Mouse (Mus musculus) hindbrain, embryonic 11.5 days (tissue): ENCODE measurements around the gene Actr1b. TPM values are rescaled to one million over a fixed set of nuclear protein-coding genes. Genes with fewer than 3 reads are reported as not detected.
"Not testable (repeated sequence)": the region's sequence is repeated elsewhere in the genome, so short reads cannot be mapped to it uniquely, and the experiment has no call there.

Source experiments
- ATAC-seq: fragments of 200-750 bp; cut with Nextera tagmentation; 2 replicates; pipeline ENCODE4 v1.8.0; 2017; ENCODE audit warnings: mild to moderate bottlenecking, moderate TSS enrichment, moderate library complexity; ENCODE audit not compliant: low FRiP score
- DNase-seq: peaks from one replicate; pipeline ENCODE4 v3.0.0-alpha.2; 2015; ENCODE audit warnings: low spot score
- H3K27ac ChIP-seq: fragments of 300-500 bp; sonication (generic); 2 replicates; pipeline ENCODE4 v1.5.1; 2014; ENCODE audit warnings: mild to moderate bottlenecking, low read depth, low read length
- H3K27me3 ChIP-seq: fragments of 300-500 bp; sonication (generic); 2 replicates; pipeline ENCODE4 v1.6.1; 2014; ENCODE audit warnings: mild to moderate bottlenecking, low read length, moderate library complexity, mixed read lengths; ENCODE audit not compliant: control insufficient read depth, insufficient read depth
- H3K36me3 ChIP-seq: fragments of 300-500 bp; sonication (generic); 2 replicates; pipeline ENCODE4 v1.6.1; 2014; ENCODE audit warnings: mild to moderate bottlenecking, low read length, moderate library complexity, mixed read lengths; ENCODE audit not compliant: control insufficient read depth, insufficient read depth
- H3K4me1 ChIP-seq: fragments of 300-500 bp; sonication (generic); replicated peaks from 2 replicates; pipeline ENCODE4 v1.6.1; 2014; ENCODE audit warnings: low read length, mixed read lengths; ENCODE audit not compliant: control insufficient read depth, insufficient read depth
- H3K4me2 ChIP-seq: fragments of 300-500 bp; sonication (generic); replicated peaks from 2 replicates; pipeline ENCODE4 v1.6.1; 2014; ENCODE audit warnings: mild to moderate bottlenecking, low read depth, low read length
- H3K4me3 ChIP-seq: fragments of 300-500 bp; sonication (generic); 2 replicates; pipeline ENCODE4 v1.5.1; 2014; ENCODE audit warnings: low read depth, low read length
- H3K9ac ChIP-seq: fragments of 300-500 bp; sonication (generic); 2 replicates; pipeline ENCODE4 v1.6.1; 2014; ENCODE audit warnings: low read depth, low read length
- H3K9me3 ChIP-seq: fragments of 300-500 bp; sonication (generic); 2 replicates; pipeline ENCODE4 v1.6.1; 2016; ENCODE audit warnings: low read length; ENCODE audit not compliant: control insufficient read depth
- WGBS: fragments of 180-500 bp; shearing (Covaris S2); extraction: QIAGEN DNeasy Blood & Tissue Kit; methylation state at CpG from one replicate; pipeline ENCODE4 v1.1.7; 2014; 5-methylcytosine and 5-hydroxymethylcytosine counted together
- polyA plus RNA-seq: library from polyadenylated mRNA; unstranded; fragments of >200 nt; fragmentation: Nextera tagmentation; extraction: Ambion mirVana; gene quantifications from 2 replicates; pipeline ENCODE4 v1.2.1, GENCODE M21; 2014

Gene Actr1b
- polyA plus RNA-seq, 1 experiment from 2014 or later = 84.9 TPM

DNA sequence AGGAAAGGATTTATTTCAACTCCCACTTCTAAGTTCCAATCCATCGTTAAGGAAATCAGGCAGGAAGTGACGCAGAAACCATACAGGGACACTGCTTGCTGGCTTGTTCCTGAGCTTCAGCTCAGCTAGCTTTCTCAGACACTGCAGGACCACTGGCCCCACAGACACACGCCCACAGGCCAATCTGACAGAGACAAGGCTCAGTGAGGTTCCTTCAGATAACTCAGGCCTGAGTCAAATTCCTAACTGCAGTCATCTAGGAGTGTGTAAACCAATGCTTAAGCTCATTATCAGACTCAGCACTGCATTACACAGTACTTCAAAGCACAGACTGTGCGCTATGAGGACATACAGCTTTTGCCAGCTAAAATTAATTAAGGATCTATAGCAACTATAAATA is 44.0 kb downstream of the Actr1b start:
- Histone ChIP-seq H3K9me3 (no peaks in the 10 kb centered on the region), H3K9ac (no peak overlapping the region), H3K4me1 (no peaks in the 10 kb centered on the region), H3K27ac (no peak overlapping the region), H3K4me2 (no peak overlapping the region), H3K4me3 (no peak overlapping the region), H3K27me3 (no peaks in the 10 kb centered on the region), H3K36me3 (no peaks in the 10 kb centered on the region)
- WGBS = 80% methylated on average over 4 of the region's 4 CpGs
- ATAC-seq (no peak), DNase-seq (no peak)

GRCm38 (mm10) chr1:36668007-36668406 is 46.2 kb downstream of the Actr1b start:
- H3K27ac ChIP-seq, ATAC-seq, H3K9me3 ChIP-seq, H3K4me2 ChIP-seq, H3K4me1 ChIP-seq, DNase-seq, H3K4me3 ChIP-seq, H3K27me3 ChIP-seq, H3K9ac ChIP-seq, H3K36me3 ChIP-seq: not testable (repeated sequence)
- WGBS = 71% methylated on average over 4 of the region's 4 CpGs

GRCm38 (mm10) chr1:36665934-36666333 is 48.3 kb downstream of the Actr1b start:
- H3K27me3 ChIP-seq = no peaks in the 10 kb centered on the region
- ATAC-seq (no peak), DNase-seq (no peak)
- H3K4me1 ChIP-seq = no peaks in the 10 kb centered on the region
- no peaks in the 10 kb centered on the region for H3K36me3 ChIP-seq
- H3K9me3 ChIP-seq = no peaks in the 10 kb centered on the region
- 72% methylated on average over 4 of the region's 4 CpGs for WGBS
- no peak overlapping the region for H3K4me2 ChIP-seq
- no peak overlapping the region for H3K9ac ChIP-seq
- H3K27ac ChIP-seq = no peak overlapping the region
- H3K4me3 ChIP-seq = no peak overlapping the region

DNA sequence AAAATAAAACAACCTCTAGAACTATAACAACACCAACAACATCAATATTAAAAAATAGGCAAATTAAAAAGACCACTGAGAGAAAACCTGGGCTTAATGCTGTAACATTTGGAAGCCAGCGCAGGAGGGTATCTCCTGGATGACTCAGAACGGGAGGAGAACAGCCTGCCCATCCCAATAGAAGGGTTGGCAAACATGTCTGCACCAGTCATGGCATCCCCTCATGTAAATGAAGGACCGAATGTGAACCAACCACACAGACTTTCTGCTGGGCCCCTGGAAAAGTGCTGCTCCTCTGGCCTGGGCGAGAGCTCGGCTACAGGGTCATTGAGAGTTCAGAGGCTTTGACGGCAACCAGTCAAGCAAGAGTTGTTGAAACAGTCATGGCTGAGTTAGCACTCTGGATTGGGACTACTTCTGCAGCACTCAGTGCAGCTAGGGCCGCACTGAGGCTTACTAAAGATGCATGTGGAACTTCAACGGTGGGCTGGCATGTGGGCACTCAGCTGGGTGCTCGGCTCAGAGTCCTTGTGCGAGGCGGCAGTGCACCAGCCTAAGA is 49.0 kb downstream of the Actr1b start:
- Histone ChIP-seq H3K9ac (no peak overlapping the region), H3K27me3 (no peaks in the 10 kb centered on the region), H3K4me1 (no peaks in the 10 kb centered on the region), H3K4me3 (no peak overlapping the region), H3K27ac (no peak overlapping the region), H3K4me2 (no peak overlapping the region), H3K9me3 (no peaks in the 10 kb centered on the region), H3K36me3 (no peaks in the 10 kb centered on the region)
- ATAC-seq (no peak), DNase-seq (no peak)
- WGBS = 47% methylated on average over 11 of the region's 11 CpGs

- Histone ChIP-seq H3K27ac (no peak overlapping the region), H3K27me3 (no peaks in the 10 kb centered on the region), H3K4me2 (no peak overlapping the region), H3K9me3 (no peaks in the 10 kb centered on the region), H3K4me1 (no peaks in the 10 kb centered on the region), H3K4me3 (no peak overlapping the region), H3K36me3 (no peaks in the 10 kb centered on the region), H3K9ac (no peak overlapping the region)
- DNase-seq (no peak), ATAC-seq (no peak)
- 84% methylated on average over 4 of the region's 4 CpGs for WGBS
Measured at GRCm38 (mm10) chr1:36664457-36664856, 49.8 kb downstream of the Actr1b start.

- ATAC-seq = no peak
- H3K27ac ChIP-seq = no peak overlapping the region
Measured at GRCm38 (mm10) chr1:36658621-36659399, 55.4 kb downstream of the Actr1b start.

DNA sequence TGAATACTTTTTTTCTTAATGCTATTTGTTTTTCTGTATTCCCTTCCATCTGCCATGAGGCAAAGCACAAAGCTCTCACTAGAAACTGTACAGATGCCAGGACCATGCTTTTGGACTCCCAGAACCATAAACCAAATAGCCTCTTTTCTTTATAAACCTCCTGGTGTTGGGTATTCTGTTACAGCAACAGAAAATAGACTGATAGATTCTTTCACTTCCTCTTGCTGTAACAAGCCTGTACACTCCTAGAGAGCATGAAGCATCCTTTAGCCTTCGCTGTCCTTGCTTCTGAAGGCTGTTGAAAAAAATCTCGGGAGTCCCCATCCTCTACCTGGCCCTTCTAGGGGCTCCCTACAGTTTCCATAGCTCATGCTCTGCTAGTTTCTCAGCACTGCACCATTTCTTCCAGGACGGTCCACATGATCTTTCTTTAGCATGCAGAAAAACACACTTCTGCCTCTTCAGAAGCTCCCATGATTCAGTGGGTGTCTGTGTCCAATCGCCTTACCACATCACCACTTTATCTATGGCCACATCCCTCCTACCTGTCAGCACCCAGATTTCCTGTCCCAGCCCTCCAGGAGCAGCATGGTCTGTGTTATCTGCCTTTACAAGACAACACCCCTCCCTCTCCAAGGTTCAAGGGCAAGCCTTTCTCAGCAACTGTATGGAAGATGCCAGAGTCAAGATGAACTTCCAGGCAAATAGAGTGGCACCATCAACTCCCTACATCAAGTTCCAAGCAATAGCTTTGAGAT is 56.4 kb downstream of the Actr1b start:
- no peaks in the 10 kb centered on the region for H3K27me3 ChIP-seq
- no peak for ATAC-seq
- 78% methylated on average over 4 of the region's 4 CpGs for WGBS

More at GRCm38 (mm10) chr1:36658621-36659399, 55.4 kb downstream of the Actr1b start:
- no peaks in the 10 kb centered on the region for H3K36me3 ChIP-seq
- no peaks in the 10 kb centered on the region for H3K4me1 ChIP-seq
- H3K4me3 ChIP-seq = no peak overlapping the region
- no peak overlapping the region for H3K9ac ChIP-seq
- H3K27me3 ChIP-seq = no peaks in the 10 kb centered on the region
- H3K4me2 ChIP-seq = no peak overlapping the region
- no peak for DNase-seq
- WGBS = 83% methylated on average over 7 of the region's 7 CpGs
- no peaks in the 10 kb centered on the region for H3K9me3 ChIP-seq

GRCm38 (mm10) chr1:36656233-36656632 is 58.0 kb downstream of the Actr1b start:
- Histone ChIP-seq H3K4me1 (no peaks in the 10 kb centered on the region), H3K27me3 (no peaks in the 10 kb centered on the region), H3K36me3 (no peaks in the 10 kb centered on the region), H3K4me2 (no peak overlapping the region), H3K4me3 (no peak overlapping the region), H3K9me3 (no peaks in the 10 kb centered on the region), H3K9ac (no peak overlapping the region), H3K27ac (no peak overlapping the region)
- no peak for ATAC-seq
- 92% methylated on average over 3 of the region's 3 CpGs for WGBS
- no peak for DNase-seq

More for the DNA sequence above, 56.4 kb downstream of the Actr1b start:
- Histone ChIP-seq H3K4me1 (no peaks in the 10 kb centered on the region), H3K27ac (no peak overlapping the region), H3K36me3 (no peaks in the 10 kb centered on the region), H3K9ac (no peak overlapping the region), H3K4me3 (no peak overlapping the region), H3K4me2 (no peak overlapping the region), H3K9me3 (no peaks in the 10 kb centered on the region)
- DNase-seq = no peak
